Mouse (Mus musculus) embryo, embryonic 9.5 days (tissue): ENCODE data around the gene Zfp106.
"Not testable (repeated sequence)": the region's sequence is repeated elsewhere in the genome, so short reads cannot be mapped to it uniquely, and the experiment has no call there.

Experiments used
- DNase-seq: peaks from one replicate; pipeline ENCODE4 v3.0.0-alpha.2; 2017; ENCODE audit errors: extremely low spot score

The Zfp106 gene

DNA sequence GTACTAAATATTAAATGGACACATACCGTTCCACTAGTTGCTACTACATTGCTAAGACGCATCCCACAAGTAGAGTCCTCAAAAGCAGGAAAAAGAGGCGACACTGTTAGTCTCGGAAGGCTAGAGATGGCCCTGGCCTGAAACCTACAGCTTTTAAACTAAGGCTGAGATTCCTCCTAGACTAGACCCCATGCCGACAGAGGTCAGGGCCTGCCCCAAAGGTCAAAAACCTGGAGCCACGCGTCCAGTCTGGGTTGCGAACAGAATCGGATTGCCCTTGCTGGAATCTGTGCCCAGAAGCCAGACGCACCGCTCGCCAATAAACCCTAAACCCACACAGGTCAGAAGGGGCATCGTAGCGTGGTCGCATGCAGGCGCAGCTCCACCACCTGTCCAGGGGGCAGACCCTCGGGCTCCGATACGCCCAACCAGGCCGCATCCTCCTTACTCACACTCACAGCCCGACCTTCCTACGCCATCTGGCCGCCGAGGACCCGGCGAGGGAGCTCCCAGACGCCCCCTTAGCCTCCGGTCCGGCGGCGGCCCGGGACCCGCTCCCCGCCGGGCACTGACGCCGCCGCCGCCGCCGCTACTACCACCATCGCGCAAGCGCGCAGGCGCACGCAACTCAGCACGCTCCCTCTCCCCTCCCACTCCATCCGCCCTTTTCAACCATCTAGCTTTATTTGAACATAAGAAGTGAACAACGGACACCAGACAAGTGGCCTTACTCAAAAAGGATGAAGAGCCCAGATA lies at the start of gene Zfp106:
Gene Zfp106, minus strand, starts transcription at position 609 of the 756 bp plus-strand sequence.
- DNase-seq: peak; percentile 90

DNA sequence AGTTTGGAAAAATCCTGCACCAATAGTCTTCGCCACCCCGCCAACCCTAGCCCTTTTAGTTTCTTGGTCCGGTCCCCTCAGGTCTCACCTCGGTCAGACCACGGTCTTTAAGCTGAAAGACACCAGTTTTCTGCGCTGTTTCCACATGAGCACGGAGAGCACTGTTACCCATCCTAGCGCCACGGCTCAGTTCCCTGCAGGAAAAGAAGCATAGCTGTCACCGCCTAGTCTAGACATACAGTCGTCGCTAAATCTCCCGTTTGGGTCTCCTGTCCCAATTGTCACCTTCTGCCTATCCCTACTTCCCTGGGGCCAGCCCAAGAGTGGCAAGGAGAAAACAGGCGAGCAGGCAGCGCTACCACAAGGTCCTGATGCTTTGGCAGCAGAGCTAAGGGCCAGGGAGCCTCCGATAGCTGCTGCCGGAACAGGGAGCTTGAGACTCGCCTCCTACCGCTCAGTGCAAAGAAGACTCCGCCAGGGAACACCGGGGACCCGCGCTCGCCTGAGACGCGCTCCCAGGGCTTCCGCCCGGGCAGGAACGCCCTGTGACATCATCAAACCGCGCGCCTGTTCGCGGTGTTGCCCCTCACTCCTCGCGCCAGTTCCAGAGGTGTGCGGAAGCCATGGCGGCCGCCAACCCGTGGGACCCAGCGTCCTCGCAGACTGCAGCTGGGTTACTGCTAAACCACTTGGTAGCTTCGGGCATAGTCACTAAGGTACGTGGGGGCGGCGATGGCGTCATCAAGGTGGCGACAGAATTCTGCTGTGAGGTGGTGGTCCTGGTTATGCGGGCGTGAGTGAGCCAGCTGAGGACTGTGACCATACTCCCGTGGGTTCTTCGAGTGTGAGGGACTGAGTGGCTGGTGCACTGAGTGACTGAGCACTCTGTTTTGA lies 45.4 kb upstream of the Zfp106 start, which contains the start of the genes Haus2 and Lrrc57:
Gene Haus2, plus strand, starts transcription at position 554 of the 894 bp plus-strand sequence.
Gene Lrrc57, minus strand, starts transcription at position 691 of the 894 bp plus-strand sequence.
- peak; percentile 94 for DNase-seq

DNA sequence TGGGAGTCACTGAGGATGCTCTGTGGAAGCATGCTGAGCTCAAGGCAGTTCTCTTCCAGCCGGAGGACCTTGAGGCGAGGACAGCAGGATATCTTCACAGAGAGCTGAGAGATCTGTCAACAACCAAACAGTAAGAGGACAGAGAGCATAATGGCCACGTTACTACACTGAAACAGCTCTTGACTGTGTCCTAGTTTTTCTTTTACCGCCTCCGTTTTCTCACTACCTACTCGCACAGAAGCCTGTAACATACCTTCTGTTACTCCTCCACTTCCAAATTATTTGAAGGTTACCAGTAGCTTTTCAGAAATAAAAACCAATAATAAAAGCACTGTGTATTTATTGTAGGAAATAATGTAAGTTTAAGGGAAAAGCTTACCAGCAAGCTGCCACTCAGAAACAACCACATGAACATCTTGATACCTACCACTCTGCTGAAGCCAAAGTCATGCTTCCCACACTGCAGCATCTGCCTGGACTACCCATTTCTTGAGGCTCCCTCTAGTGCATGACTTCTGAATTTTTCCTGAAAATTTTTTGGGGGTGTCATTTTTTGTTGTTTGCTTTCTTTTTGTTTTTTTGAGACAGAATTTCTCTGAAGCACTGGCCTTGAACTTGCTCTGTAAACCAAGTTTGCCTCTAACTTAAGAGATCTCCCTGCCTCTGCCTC lies 42.5 kb upstream of the Zfp106 start:
- no peak for DNase-seq

DNA sequence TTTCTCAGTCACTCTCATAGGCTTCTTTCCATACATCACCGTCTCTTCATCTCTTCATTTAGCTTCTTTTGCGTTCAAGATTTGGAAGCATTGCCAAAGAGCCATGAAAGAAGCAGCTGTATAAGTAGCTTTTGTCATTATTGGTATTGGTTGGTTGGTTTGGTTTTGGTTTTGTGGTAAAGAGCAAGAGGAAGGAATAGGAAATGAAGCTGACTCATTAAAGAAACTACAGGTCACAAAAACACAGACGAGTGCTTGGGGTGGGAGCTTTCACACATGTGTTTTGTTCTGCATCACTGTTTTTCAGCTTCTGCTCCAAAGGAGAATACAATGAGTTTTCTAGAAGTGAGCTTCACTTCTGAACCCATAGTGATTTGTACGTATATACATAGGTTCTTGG lies 35.9 kb upstream of the Zfp106 start:
- DNase-seq: no peak

DNA sequence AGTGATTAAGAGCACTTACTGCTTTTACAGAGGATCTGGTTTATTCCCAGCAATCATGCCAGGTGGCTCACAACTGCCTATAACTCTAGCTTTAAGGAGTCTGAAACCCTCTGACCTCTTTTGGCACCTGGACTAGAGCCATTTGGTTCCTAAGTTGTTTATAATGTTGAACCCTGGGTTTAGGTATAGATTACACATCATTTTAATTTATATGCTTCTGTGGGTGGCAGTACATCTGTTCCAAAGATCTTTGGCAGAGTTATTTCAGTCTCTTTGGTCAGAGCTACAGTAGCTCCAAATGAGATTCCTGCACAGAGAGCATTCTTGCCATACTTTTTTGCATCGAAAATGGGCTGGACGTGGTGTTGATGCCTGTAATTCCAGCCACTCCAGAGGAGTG lies 34.1 kb upstream of the Zfp106 start:
- no peak for DNase-seq

DNA sequence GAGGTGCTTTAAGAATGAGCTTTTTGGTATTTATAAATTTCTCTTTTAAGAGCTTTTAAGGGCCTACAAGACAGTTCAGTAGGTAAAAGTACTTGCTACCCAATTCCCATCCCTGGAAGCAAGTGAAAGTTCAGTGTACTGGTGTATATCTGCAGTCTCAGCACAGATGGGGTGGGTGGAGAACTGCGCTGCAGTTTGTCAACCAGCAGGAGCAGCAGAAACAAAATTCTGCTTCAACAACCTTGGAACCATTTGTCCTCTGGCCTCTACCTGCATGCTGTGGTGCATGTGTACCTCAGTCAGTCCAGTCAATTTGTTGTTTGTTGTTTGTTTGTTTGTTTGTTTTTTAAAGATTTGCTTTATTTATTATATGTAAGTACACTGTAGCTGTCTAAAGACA lies 28.6 kb upstream of the Zfp106 start:
- DNase-seq: no peak

DNA sequence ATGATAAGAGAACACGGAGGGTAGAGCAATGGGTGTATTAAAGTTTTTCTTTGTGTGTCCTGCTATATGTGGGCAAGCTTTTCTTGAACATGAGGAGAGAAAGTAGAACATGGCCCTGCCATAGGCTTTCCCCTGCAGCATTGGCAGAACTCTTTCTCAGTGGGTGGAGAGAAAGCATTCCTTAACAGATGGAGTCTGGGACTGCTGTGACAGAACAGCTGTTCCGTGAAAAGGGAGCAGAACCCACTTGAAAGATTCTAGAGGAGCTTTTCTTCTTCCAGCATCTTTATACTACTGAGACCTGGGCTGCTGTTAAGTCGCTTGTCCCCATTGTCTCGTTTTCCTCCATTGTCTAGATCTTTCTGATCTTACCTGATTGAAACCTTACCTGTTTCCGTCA lies 26.1 kb upstream of the Zfp106 start:
- no peak for DNase-seq

DNA sequence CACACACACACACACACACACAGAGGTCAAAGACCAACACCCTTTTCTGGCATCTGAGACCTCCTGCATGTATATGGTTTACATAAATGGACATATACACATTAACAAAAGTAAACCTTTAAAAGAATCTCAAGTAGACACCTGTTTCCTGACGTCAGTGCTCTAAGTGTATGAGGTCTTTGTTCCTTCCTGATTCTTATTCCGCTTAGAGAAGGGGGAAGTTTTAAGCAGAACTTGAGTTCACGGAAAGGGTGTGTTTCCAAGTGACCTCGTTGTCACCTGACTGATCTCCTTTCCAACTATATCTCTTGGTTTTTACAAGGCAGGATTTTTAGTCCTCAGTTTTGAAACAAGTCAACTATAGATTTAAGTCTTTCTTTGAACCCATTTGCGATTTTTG lies 14.6 kb upstream of the Zfp106 start:
- no peak for DNase-seq

DNA sequence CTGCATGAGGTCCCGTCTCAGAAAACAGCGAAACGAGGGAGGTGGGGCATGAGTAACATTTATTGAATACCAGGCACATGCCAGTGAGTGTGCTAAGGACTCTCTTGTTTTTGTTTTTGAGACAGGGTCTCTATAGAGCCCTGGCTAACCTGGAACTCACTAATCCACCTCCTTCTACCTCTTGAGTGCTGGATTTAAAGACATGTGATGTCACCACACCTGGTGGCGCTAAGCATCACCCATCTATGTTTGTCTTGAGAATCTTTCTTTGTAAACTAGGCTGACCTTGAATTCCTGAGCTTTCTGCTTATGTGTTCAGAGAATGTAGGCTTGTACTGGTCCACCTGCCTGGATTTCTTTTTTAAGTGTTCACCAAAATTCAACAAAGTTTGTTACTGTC lies 14.2 kb upstream of the Zfp106 start:
- no peak for DNase-seq

DNA sequence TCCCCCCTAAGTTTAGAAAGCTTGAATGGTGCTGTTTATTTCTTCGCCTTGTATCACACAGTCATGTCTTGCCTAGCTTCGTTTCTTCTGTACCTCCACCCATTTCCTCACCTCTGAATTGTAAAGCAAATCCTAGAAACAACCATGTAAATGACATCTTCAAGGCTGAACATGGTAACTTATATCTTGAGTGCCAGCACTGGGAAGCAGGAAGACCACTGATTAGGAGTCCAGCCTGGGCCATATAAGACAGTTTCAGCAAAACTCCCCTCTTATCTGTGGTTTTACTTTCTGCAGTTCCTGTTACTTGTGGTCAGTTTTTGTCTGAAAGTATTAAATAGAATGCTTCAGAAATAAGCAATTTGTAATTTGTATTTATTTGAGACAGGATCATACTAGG lies 12.3 kb upstream of the Zfp106 start:
- DNase-seq: no peak

DNA sequence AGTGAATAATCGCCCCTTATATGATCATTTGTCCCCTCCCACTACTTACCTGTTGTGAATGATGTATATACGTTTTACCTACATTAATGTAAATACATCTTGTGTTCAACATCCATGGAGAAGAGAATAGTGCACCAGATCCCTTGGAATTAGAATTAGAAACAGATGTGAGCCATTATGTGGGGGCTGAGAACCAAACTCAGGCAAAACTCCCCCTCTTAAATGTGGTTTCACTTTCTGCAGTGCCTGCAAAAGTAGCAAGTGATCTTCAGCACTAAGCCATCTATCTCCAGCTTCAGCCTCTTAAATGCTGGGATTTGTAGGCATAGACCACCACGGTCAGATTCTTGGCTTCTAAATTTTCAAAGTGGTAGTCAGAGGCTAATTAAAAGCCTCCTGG lies 11.5 kb upstream of the Zfp106 start:
- DNase-seq: no peak

DNA sequence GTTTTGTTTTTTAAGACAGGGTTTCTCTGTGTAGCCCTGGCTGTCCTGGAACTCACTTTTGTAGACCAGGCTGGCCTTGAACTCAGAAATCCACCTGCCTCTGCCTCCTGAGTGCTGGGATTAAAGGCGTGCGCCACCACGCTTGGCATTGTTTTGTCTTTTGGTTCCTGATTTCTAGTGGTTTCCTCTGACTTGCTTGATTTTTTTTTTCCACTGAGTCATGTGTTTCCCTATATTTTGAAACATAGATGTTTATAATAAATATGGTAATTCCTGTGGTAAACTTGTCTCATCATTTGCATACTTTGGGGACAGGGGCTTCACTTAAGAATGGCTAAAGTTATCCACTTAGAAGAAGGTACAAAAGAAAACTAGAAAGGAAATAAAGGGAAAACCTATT lies 8.5 kb upstream of the Zfp106 start:
- DNase-seq: not testable (repeated sequence)

DNA sequence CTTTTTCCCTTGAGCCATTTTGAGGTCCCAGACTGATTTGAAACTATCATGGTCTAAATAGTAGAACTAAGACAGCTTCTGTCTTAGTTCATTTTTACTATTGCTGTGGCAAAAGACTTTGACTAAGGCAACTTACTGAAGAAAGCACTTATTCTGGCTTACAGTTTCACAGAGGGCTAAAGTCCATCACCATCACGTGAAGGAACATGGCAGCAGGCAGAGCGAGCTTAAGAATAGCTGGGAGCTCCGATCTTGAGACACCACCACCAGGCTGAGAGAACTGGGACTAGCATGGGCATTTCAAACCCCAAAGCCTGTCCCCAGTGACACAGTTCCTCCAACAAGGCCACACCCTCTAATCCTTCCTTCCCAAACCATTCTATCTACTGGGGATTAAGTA lies 7.4 kb upstream of the Zfp106 start:
- DNase-seq: no peak

DNA sequence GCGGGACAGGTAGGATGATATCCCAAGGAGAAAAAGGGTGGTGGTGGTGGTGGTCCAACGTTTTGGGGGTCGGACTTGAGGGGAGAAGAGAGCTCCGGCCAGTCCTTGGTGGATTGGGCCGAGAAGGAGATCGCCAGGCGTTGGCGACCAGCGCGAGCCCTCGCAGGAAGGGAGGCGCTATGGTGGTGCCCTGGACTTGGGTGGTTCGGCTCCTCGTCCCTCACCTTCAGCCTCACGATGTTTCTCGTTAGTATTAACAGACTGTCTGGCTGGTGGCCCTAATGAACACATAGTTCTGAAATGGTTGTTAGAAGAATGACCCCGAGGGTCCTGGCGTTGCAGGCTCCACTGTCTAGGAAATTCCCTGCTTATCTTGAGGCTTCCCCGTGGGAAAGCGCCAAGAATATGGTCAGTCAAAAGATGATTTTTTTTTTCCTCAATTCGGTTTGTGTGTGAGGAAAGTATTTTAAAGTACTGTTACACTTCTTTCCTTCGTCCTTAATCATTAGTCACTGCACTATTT lies 4.2 kb upstream of the Zfp106 start:
- DNase-seq: no peak

DNA sequence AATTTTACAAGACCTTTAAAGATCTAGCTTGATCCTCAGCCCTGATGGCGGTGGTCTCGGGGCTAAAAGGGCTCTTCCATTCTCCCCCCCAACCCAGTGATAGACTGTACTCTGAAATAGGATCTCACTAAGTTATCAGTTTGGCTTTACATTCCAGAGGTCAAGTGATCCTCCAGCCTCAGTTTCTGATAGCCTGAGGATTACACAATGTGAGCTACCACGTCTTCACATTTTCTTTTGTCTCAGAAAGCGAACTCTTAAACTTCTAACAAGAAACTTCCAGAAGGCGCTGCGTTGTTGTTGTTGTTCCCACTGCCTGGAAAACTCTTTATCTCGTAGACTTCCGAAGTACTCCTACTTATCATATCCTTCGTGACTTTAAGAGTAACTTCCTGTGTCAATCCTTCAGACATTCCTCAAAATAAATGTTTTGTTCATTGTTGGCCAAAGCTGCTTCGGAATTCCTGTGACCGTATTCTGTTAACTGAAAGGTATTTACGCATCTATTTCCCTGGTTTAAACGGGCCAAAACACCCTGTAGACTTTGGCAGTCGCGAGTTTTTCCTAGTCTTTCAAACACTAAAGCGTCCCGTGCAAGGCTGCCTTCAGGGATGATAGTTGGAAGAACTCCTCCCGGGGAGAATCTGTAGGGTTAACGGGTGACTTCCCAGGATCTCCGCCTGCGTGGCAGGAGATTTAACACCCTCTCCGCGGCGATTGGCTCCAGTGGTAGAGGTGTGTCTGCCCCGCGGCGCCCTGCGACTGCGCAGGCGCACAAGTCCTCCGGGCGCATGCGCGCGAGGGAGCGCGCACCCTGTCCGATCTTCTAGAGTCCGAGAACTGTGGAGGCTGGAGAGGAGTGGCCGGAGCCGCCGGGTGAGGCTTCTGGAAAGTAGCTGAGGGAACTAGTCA lies 3.5 kb upstream of the Zfp106 start, which contains the start of gene Snap23:
Gene Snap23, plus strand, starts transcription at position 786 of the 912 bp plus-strand sequence.
- peak; percentile 96 for DNase-seq

DNA sequence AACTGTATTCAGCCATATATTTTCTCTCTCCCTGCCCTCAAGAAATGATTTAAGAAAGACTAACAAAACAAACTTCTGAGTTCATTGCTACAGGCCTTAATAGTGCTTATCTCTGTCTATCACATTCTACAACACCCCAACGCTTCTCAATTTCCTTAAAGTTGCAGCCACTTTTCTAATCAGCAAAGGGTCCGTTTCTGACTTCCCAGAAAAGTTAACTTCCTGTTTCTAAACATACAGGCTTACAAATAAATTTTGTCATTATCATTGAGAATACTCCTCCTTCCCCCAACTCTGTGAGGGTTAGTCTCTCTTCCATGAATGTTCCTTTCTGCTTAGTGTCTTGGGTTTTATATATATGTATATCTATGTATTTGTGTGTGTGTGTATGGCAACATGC lies 1.7 kb upstream of the Zfp106 start:
- no peak for DNase-seq

DNA sequence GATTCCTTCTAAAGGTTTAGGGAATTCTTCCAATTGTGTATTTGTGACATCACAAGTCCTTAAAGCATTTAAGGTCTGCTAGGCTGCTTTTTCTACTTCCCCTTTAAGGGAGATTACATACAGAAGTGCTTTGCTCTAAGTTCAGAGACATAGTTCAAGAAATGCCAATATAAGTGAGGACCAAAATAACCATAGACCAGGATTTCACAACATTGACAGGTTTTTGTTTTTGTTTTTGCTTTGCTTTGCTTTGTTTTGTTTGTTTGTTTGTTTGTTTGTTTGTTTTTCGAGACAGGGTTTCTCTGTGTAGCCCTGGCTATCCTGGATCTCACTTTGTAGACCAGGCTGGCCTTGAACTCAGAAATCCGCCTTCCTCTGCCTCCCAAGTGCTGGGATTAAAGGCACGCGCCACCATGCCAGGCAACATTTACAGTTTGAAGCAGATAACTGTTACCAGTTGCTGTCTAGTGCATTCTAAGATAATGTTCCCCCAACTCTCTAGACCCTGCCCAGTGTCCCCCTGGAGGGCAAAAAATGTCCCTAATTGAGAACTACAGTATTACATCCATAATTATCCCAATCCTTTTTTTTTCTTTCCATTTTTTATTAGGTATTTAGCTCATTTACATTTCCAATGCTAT lies 1.0 kb upstream of the Zfp106 start:
- not testable (repeated sequence) for DNase-seq

DNA sequence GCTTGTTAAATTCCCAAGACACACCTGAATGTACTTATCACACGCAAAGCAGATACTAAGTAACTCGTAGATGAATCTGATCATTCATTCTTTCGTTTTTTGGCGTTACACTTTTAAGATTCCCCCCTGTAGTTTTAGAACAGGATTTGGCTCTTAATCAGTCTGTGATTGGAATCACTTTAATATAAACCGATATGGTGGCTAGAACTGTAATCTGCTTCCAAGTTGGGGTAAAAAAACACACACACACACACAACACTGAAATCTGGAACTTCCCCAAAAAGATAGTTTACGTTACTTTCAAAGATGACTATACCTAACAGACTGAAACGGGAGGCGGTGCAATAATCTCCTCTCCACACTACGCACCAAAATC lies 796 bp downstream of the Zfp106 start:
- no peak for DNase-seq

DNA sequence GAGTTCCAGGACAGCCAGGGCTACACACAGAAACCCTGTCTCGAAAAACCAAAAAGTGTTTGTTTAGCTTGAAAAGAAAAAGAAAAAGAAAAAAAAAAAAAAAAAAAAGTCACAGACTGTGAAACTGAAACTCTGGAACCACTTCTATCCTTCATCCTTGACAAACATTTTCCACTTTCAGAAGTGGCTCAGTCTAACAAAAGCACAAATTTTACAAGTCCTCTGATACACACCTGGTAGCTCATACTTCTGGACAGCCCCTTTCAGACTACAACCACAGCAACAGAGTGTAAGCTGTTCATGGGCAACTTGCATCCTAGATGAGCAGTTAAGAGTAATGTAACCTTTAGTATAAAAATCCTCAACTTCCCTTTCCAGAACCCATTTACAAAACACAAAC lies 2.1 kb downstream of the Zfp106 start:
- no peak for DNase-seq

DNA sequence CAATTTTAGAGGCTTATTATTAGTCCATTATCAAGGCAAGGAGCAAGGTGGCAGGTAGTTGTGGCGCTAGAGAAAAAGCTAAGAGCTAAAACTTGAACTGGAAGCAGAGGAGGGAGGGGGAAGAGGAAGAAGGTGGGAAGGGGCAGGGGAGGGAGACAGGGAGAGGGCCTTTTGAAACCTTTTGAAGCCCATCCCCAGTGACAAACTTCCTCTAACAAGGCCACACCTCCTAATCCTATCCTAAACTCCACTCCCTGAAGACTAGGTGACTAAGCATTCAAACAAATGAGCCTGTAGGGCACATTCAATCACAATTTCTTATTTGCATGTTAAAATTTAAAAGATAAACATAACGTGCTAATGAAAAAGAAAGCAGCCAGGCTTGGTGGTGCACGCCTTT lies 4.8 kb downstream of the Zfp106 start:
- no peak for DNase-seq
